Mouse (Mus musculus): ENCODE results near the gene Mup14.
"Not testable (repeated sequence)": the region's sequence is repeated elsewhere in the genome, so short reads cannot be mapped to it uniquely, and the experiment has no call there.

Mup14 gene

GRCm38 (mm10) chr4:61303900-61304299 is at the start of gene Mup14:
Gene Mup14, minus strand, starts transcription at chr4:61304000.
- DNase-seq (ENCODE audit: low read depth, low spot score) = not testable (repeated sequence)

DNA sequence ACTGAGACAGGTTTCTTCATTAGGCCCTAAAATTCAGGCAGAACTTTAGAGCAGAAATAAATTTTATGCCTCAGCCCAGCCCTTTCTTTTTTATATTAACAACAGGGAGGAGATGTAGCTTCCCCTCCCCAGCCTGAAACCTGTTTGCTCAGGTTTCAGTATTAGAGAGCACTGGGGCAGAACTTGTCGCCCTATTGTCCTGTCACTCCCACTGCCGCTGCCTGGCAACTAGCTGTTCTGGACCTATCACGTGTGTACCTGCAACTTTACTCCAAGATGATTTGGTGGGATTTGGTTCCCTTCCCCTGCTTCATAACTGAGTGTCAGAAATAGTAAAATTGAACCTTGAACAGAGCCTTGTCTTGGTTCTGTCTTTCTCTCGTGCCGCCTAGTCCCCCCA is 34.3 kb upstream of the Mup14 start:
- DNase-seq (ENCODE audit: low read depth, low spot score) = not testable (repeated sequence)
